Mouse (Mus musculus): ENCODE measurements around the gene Scg2.
A peak's percentile ranks its signal among the peaks of the same experiment; 100 is the strongest.

Gene Scg2

GRCm38 (mm10) chr1:79439609-79440308 is at the start of gene Scg2:
TSS of gene Scg2 (minus strand) at chr1:79440120.
- peak in 1 of 2 experiments; percentile 6 for DNase-seq (ENCODE audit: low spot score in 2 of 2)

GRCm38 (mm10) chr1:79485546-79485945 is 45.6 kb upstream of the Scg2 start:
- no peak for DNase-seq (ENCODE audit: low spot score in 2 of 2)

GRCm38 (mm10) chr1:79470856-79471255 is 30.9 kb upstream of the Scg2 start:
- no peak for DNase-seq (ENCODE audit: low spot score in 2 of 2)

- no peak for DNase-seq (ENCODE audit: low spot score in 2 of 2)
These were observed 30.0 kb upstream of the Scg2 start for GRCm38 (mm10) chr1:79469871-79470270.

GRCm38 (mm10) chr1:79466585-79466984 is 26.7 kb upstream of the Scg2 start:
- DNase-seq (ENCODE audit: low spot score in 2 of 2) = no peak

- no peak for DNase-seq (ENCODE audit: low spot score in 2 of 2)
These were observed 18.6 kb upstream of the Scg2 start for GRCm38 (mm10) chr1:79458558-79458957.

GRCm38 (mm10) chr1:79454164-79454563 is 14.2 kb upstream of the Scg2 start:
- no peak for DNase-seq (ENCODE audit: low spot score in 2 of 2)

GRCm38 (mm10) chr1:79452339-79452738 is 12.4 kb upstream of the Scg2 start:
- DNase-seq (ENCODE audit: low spot score in 2 of 2) = no peak

GRCm38 (mm10) chr1:79450343-79451021 is 10.6 kb upstream of the Scg2 start:
- DNase-seq (ENCODE audit: low spot score in 2 of 2) = no peak

GRCm38 (mm10) chr1:79449943-79450342 is 10.0 kb upstream of the Scg2 start:
- DNase-seq (ENCODE audit: low spot score in 2 of 2) = no peak

- DNase-seq (ENCODE audit: low spot score in 2 of 2) = no peak
These were observed 5.7 kb upstream of the Scg2 start for GRCm38 (mm10) chr1:79445586-79445985.

- DNase-seq (ENCODE audit: low spot score in 2 of 2) = no peak
These were observed 2.2 kb downstream of the Scg2 start for GRCm38 (mm10) chr1:79437755-79438154.

GRCm38 (mm10) chr1:79436671-79437070 is 3.2 kb downstream of the Scg2 start:
- DNase-seq (ENCODE audit: low spot score in 2 of 2) = no peak

- DNase-seq (ENCODE audit: low spot score in 2 of 2) = no peak
These were observed 10.9 kb downstream of the Scg2 start for GRCm38 (mm10) chr1:79429058-79429457.

- no peak for DNase-seq (ENCODE audit: low spot score in 2 of 2)
These were observed 24.4 kb downstream of the Scg2 start for GRCm38 (mm10) chr1:79415496-79415895.

GRCm38 (mm10) chr1:79406337-79406942 is 33.5 kb downstream of the Scg2 start:
- no peak for DNase-seq (ENCODE audit: low spot score in 2 of 2)

GRCm38 (mm10) chr1:79401090-79402012 is 38.6 kb downstream of the Scg2 start:
- no peak for DNase-seq (ENCODE audit: low spot score in 2 of 2)

- DNase-seq (ENCODE audit: low spot score in 2 of 2) = no peak
These were observed 39.6 kb downstream of the Scg2 start for GRCm38 (mm10) chr1:79400284-79400683.
